Mouse (Mus musculus): ENCODE data around the gene Opcml. TPM values are rescaled to one million over a fixed set of nuclear protein-coding genes. Genes with fewer than 3 reads are reported as not detected.

Gene Opcml
- polyA plus RNA-seq, 1 experiment, result 0.04 TPM

DNA sequence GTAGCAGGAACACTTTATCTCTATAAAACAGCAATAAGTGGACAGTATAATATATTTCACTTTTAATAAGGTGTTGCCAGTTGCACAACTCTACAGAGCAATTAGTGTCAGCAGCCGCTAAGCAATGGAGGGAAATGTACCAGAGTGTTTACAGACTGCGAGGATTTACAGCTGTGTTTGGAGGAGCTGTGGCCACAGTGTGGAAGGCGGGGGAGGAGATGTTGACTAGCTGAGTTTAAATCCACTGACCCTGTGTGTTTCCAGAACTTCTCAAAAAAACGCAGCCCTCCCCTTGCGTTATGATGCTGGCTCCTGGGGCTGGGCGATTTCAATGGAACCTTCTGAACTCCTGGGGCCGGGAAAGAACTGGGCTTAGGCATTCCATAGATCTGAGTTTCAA lies 33.8 kb downstream of the Opcml start:
- 43% methylated on average over 7 of the region's 7 CpGs for WGBS
- no peak for TF ChIP-seq POLR2A (IDR thresholded peaks at IDR 0.05; ENCODE audit: low read depth, low read length)
- TF ChIP-seq CTCF (IDR thresholded peaks at IDR 0.05; ENCODE audit: extremely low read depth, insufficient read length, insufficient replicate concordance, low read depth, low read length), result no peak
- Histone ChIP-seq H3K4me3 (ENCODE audit: low read depth, low read length) (no peak overlapping the region), H3K36me3 (ENCODE audit: control insufficient read depth, insufficient read depth, low read length) (no peaks in the 10 kb centered on the region), H3K4me1 (ENCODE audit: control insufficient read depth, insufficient read depth, insufficient read length, low read length) (no peaks in the 10 kb centered on the region), H3K27me3 (ENCODE audit: control insufficient read depth, insufficient read depth, low read length) (no peaks in the 10 kb centered on the region), H3K27ac (ENCODE audit: insufficient read depth, low read depth, low read length) (no peak overlapping the region)

- no peak overlapping the region for H3K27ac ChIP-seq (ENCODE audit: insufficient read depth, low read depth, low read length)
- no peaks in the 10 kb centered on the region for H3K4me1 ChIP-seq (ENCODE audit: control insufficient read depth, insufficient read depth, insufficient read length, low read length)
- H3K36me3 ChIP-seq (ENCODE audit: control insufficient read depth, insufficient read depth, low read length), result no peaks in the 10 kb centered on the region
- H3K4me3 ChIP-seq (ENCODE audit: low read depth, low read length), result no peak overlapping the region
- H3K27me3 ChIP-seq (ENCODE audit: control insufficient read depth, insufficient read depth, low read length), result no peaks in the 10 kb centered on the region
- TF ChIP-seq CTCF (IDR thresholded peaks at IDR 0.05; ENCODE audit: extremely low read depth, insufficient read length, insufficient replicate concordance, low read depth, low read length), result no peak
- no peak for TF ChIP-seq POLR2A (IDR thresholded peaks at IDR 0.05; ENCODE audit: low read depth, low read length)
- 67% methylated on average over 5 of the region's 5 CpGs for WGBS
Observed at GRCm38 (mm10) chr9:27830519-27830918, 39.9 kb downstream of the Opcml start.

DNA sequence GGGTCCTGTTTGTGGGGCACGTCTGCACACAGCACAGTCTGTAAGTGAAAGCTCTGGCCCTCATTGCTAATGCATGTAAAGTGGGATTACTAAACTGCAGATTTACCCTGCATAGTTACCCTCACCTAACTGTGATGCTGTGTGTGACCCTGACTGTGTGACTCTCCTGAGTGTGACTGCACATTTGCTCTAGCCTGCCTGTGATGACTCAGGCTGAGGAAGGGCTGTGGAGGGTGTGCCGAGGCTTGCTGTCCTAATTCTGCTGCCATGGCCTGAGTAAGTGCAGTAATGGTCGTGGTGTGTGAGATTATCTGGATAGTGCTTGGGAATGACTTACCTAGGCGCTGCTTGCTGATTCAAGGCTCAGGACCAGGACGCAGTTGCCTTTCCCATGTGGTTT lies 52.2 kb downstream of the Opcml start:
- Histone ChIP-seq H3K27me3 (ENCODE audit: control insufficient read depth, insufficient read depth, low read length) (no peaks in the 10 kb centered on the region), H3K27ac (ENCODE audit: insufficient read depth, low read depth, low read length) (no peak overlapping the region), H3K4me1 (ENCODE audit: control insufficient read depth, insufficient read depth, insufficient read length, low read length) (no peaks in the 10 kb centered on the region), H3K36me3 (ENCODE audit: control insufficient read depth, insufficient read depth, low read length) (no peaks in the 10 kb centered on the region), H3K4me3 (ENCODE audit: low read depth, low read length) (no peak overlapping the region)
- TF ChIP-seq CTCF (IDR thresholded peaks at IDR 0.05; ENCODE audit: extremely low read depth, insufficient read length, insufficient replicate concordance, low read depth, low read length) (no peak), POLR2A (IDR thresholded peaks at IDR 0.05; ENCODE audit: low read depth, low read length) (no peak)
- WGBS, result 61% methylated on average over 5 of the region's 5 CpGs

DNA sequence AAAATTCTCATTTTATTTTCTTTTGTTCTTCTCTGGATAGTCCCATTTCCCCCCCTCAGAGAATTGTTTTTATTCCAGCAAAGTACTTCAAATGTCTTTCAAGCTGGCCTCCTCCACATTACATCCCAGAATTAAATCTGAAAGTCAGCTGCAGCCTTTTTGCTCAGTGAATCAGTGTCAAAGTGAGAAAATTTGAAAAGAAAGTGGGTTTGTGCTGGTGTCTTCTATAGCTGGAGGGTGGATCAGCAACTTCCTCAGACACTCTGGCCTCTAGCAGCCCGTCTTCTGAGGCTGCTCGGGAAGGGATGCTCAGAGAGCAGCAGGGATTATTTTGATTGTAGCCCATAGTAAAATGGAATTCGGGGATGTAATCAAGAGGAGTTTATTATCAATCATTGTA lies 81.0 kb downstream of the Opcml start:
- Histone ChIP-seq H3K4me3 (ENCODE audit: low read depth, low read length) (no peak overlapping the region), H3K27me3 (ENCODE audit: control insufficient read depth, insufficient read depth, low read length) (no peaks in the 10 kb centered on the region), H3K36me3 (ENCODE audit: control insufficient read depth, insufficient read depth, low read length) (no peaks in the 10 kb centered on the region), H3K4me1 (ENCODE audit: control insufficient read depth, insufficient read depth, insufficient read length, low read length) (no peaks in the 10 kb centered on the region), H3K27ac (ENCODE audit: insufficient read depth, low read depth, low read length) (no peak overlapping the region)
- TF ChIP-seq POLR2A (IDR thresholded peaks at IDR 0.05; ENCODE audit: low read depth, low read length) (no peak), CTCF (IDR thresholded peaks at IDR 0.05; ENCODE audit: extremely low read depth, insufficient read length, insufficient replicate concordance, low read depth, low read length) (no peak)
- 71% methylated on average over 3 of the region's 3 CpGs for WGBS

DNA sequence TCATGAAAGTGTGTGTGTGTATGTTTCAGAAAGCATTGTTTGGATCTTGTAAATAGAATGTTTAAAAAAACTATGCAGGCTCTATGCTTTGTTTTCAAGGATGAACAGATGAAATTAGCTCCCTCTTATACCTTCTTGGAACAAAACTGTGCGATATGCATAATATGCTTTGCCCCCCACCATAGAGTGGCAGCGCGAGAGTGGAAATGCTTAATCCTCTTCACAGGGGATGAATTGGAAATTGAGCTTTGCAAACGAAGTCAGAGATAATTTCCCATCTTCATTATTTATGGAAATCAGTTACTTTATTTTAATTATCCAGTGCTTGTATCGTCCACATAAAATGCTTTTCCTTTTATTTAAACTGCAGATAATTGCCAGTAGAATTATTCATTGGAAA lies 99.1 kb downstream of the Opcml start:
- WGBS, result 78% methylated on average over 5 of the region's 5 CpGs
- H3K27ac ChIP-seq (ENCODE audit: insufficient read depth, low read depth, low read length), result no peak overlapping the region
- H3K4me1 ChIP-seq (ENCODE audit: control insufficient read depth, insufficient read depth, insufficient read length, low read length), result no peaks in the 10 kb centered on the region
- TF ChIP-seq POLR2A (IDR thresholded peaks at IDR 0.05; ENCODE audit: low read depth, low read length), result no peak
- TF ChIP-seq CTCF (IDR thresholded peaks at IDR 0.05; ENCODE audit: extremely low read depth, insufficient read length, insufficient replicate concordance, low read depth, low read length), result no peak
- H3K27me3 ChIP-seq (ENCODE audit: control insufficient read depth, insufficient read depth, low read length), result no peaks in the 10 kb centered on the region
- H3K4me3 ChIP-seq (ENCODE audit: low read depth, low read length), result no peak overlapping the region
- no peaks in the 10 kb centered on the region for H3K36me3 ChIP-seq (ENCODE audit: control insufficient read depth, insufficient read depth, low read length)

- H3K4me1 ChIP-seq (ENCODE audit: control insufficient read depth, insufficient read depth, insufficient read length, low read length), result no peaks in the 10 kb centered on the region
- H3K4me3 ChIP-seq (ENCODE audit: low read depth, low read length), result no peak overlapping the region
- H3K27ac ChIP-seq (ENCODE audit: insufficient read depth, low read depth, low read length), result no peak overlapping the region
- no peaks in the 10 kb centered on the region for H3K27me3 ChIP-seq (ENCODE audit: control insufficient read depth, insufficient read depth, low read length)
- no peaks in the 10 kb centered on the region for H3K36me3 ChIP-seq (ENCODE audit: control insufficient read depth, insufficient read depth, low read length)
- TF ChIP-seq CTCF (IDR thresholded peaks at IDR 0.05; ENCODE audit: extremely low read depth, insufficient read length, insufficient replicate concordance, low read depth, low read length), result no peak
- TF ChIP-seq POLR2A (IDR thresholded peaks at IDR 0.05; ENCODE audit: low read depth, low read length), result no peak
- 59% methylated on average over 3 of the region's 3 CpGs for WGBS
Observed at GRCm38 (mm10) chr9:27917250-27917649, 126.7 kb downstream of the Opcml start.

- Histone ChIP-seq H3K4me1 (ENCODE audit: control insufficient read depth, insufficient read depth, insufficient read length, low read length) (no peaks in the 10 kb centered on the region), H3K27ac (ENCODE audit: insufficient read depth, low read depth, low read length) (no peak overlapping the region), H3K4me3 (ENCODE audit: low read depth, low read length) (no peak overlapping the region), H3K36me3 (ENCODE audit: control insufficient read depth, insufficient read depth, low read length) (no peaks in the 10 kb centered on the region), H3K27me3 (ENCODE audit: control insufficient read depth, insufficient read depth, low read length) (no peaks in the 10 kb centered on the region)
- 73% methylated on average over 1 of the region's 1 CpGs for WGBS
- no peak for TF ChIP-seq POLR2A (IDR thresholded peaks at IDR 0.05; ENCODE audit: low read depth, low read length)
- TF ChIP-seq CTCF (IDR thresholded peaks at IDR 0.05; ENCODE audit: extremely low read depth, insufficient read length, insufficient replicate concordance, low read depth, low read length), result no peak
Observed at GRCm38 (mm10) chr9:27923495-27923894, 132.9 kb downstream of the Opcml start.

Data from small intestine, adult 2 months (tissue).